Mouse (Mus musculus): ENCODE measurements around the gene Gm21319.
"Not testable (repeated sequence)": the region's sequence is repeated elsewhere in the genome, so short reads cannot be mapped to it uniquely, and the experiment has no call there.

Gene Gm21319

DNA sequence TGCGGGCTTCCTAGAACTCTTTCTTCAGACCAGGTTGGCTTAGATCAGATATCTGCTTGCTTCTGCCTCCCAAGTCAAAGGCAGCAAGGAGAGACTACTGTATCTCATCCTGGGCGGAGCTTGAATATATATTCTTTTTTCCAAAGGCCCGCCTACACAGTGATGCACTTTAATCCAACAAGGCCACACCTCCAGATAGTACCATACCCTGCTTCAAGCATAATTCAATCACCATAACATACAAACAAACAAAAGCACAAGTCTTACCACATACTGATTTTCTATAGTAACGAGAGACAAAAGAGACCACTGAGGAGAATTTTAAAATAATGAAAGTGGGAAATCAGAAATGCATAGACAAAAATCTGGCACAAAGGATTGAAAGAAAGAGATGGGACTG lies at the start of gene Gm21319:
Gene Gm21319, minus strand, starts transcription at position 101 of the 400 bp plus-strand sequence.
- not testable (repeated sequence) for DNase-seq (ENCODE audit: low spot score in 2 of 2)

- not testable (repeated sequence) for DNase-seq (ENCODE audit: low spot score in 2 of 2)
These were observed 40.7 kb upstream of the Gm21319 start, which contains the start of gene BB287469 for GRCm38 (mm10) chr12:87816277-87816676. BB287469 (plus strand) TSS chr12:87816577.

DNA sequence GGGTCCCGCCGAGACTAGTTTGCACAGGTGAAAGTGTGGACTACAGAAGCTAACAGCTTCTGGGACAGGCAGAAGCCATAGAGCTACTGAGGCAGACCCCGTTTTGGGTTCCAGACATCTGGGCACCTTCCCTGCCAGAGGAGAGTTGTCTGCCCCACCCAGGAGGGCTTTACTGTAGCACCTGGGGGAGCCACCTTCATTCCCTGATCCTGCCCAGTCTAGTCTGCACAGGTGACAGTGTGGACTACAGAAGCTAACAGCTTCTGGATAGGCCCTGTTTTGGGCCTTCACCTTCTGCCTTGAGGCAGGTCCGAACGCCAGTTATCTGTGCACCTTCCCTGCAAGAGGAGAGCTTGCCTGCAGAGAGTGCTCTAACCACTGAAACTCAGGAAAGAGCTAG lies 22.4 kb upstream of the Gm21319 start:
- DNase-seq (ENCODE audit: low spot score in 2 of 2): not testable (repeated sequence)

DNA sequence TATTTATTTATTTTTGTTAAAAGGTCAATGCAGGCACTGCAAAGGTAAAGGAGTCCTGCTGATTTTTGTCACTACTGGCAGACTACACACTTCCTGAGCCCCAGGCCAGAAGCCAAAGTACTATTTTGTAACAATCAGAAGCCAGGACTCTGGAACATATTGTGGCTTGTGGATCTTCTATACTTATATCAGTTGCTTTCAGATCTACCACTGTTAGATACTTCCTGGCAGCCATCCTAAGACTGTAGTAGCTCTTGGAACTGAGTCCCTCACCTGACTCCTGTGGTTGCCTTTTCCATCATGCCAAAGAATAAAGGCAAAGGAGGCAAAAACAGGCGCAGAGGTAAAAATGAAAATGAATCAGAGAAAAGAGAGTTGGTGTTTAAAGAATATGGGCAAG lies 19.7 kb upstream of the Gm21319 start, which contains the start of gene Gm21936:
Gene Gm21936, plus strand, starts transcription at position 301 of the 400 bp plus-strand sequence.
- not testable (repeated sequence) for DNase-seq (ENCODE audit: low spot score in 2 of 2)

Measured in heart, adult 9 months (tissue).